Mouse (Mus musculus) embryonic fibroblast, embryonic 13.5 days (primary cell): Measurements from ENCODE around the gene Trip12.

ENCODE experiments used
- CTCF ChIP-seq: IDR thresholded peaks from 2 replicates; pipeline ENCODE4 v1.5.1; 2011; ENCODE audit warnings: mild to moderate bottlenecking, control low read depth, low read length, moderate library complexity, borderline replicate concordance; ENCODE audit not compliant: insufficient read depth
- POLR2A ChIP-seq: IDR thresholded peaks from 2 replicates; pipeline ENCODE4 v1.6.1; 2011; ENCODE audit warnings: low read depth, mild to moderate bottlenecking, control low read depth, low read length, moderate library complexity

GRCm38 (mm10) chr1:84740080-84740479, 100.2 kb downstream of the Trip12 start:
- TF ChIP-seq CTCF: no peak
- TF ChIP-seq POLR2A: no peak
